Mouse (Mus musculus): Measurements from ENCODE around the gene Zbtb14.

DNA sequence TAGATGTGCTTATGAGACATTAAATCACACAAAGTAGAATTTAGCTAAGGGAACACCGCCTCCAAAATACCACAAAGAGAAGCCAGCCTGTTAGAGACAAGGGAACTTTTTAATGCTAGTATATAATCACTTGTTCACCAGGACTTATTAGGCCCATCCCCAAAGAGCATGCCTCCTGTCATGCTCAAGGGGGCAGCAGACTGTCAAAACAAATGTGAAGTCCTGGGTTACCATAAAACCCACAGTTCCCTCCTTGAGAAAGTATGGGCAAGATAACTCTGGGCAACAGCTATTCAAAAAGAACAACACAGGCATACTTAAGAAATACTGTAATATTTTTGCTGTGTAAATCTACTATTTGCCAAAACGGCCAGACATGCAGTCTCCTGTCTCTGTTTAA lies 18.3 kb downstream of the Zbtb14 start:
- TF ChIP-seq CTCF (IDR thresholded peaks at IDR 0.05; ENCODE audit: low read depth, low read length) (no peak), EP300 (IDR thresholded peaks at IDR 0.05; ENCODE audit: insufficient read depth, low read depth, low read length) (no peak)

All from ES-Bruce4 (cell line).